Mouse (Mus musculus) forebrain, embryonic 12.5 days (tissue): ENCODE data around the gene Pold1. TPM values are rescaled to one million over a fixed set of nuclear protein-coding genes. Genes with fewer than 3 reads are reported as not detected.

Source experiments
- ATAC-seq: fragments of 200-750 bp; cut with Nextera tagmentation; 2 replicates; pipeline ENCODE4 v1.8.0; 2017; ENCODE audit warnings: moderate TSS enrichment; ENCODE audit not compliant: low FRiP score
- H3K27ac ChIP-seq: fragments of 300-500 bp; sonication (generic); 2 replicates; pipeline ENCODE4 v1.5.1; 2016; ENCODE audit warnings: mild to moderate bottlenecking
- H3K27me3 ChIP-seq: fragments of 300-500 bp; sonication (generic); 2 replicates; pipeline ENCODE4 v1.6.1; 2016; ENCODE audit warnings: mild to moderate bottlenecking
- H3K36me3 ChIP-seq: fragments of 300-500 bp; sonication (generic); replicated peaks from 2 replicates; pipeline ENCODE4 v1.6.1; 2016; ENCODE audit warnings: mild to moderate bottlenecking
- H3K4me1 ChIP-seq: fragments of 300-500 bp; sonication (generic); 2 replicates; pipeline ENCODE4 v1.6.1; 2016
- H3K4me2 ChIP-seq: fragments of 300-500 bp; sonication (generic); 2 replicates; pipeline ENCODE4 v1.6.1; 2016; ENCODE audit warnings: mild to moderate bottlenecking, moderate library complexity
- H3K4me3 ChIP-seq: fragments of 300-500 bp; sonication (generic); replicated peaks from 2 replicates; pipeline ENCODE4 v1.5.1; 2016; ENCODE audit warnings: mild to moderate bottlenecking
- H3K9ac ChIP-seq: fragments of 300-500 bp; sonication (generic); 2 replicates; pipeline ENCODE4 v1.6.1; 2016; ENCODE audit warnings: mild to moderate bottlenecking
- H3K9me3 ChIP-seq: fragments of 300-500 bp; sonication (generic); 2 replicates; pipeline ENCODE4 v1.6.1; 2016
- WGBS: fragments of 180-500 bp; shearing (Covaris S2); methylation state at CpG from one replicate; pipeline ENCODE4 v1.1.7; 2016; 5-methylcytosine and 5-hydroxymethylcytosine counted together
- polyA plus RNA-seq: library from polyadenylated mRNA; unstranded; fragments of >200 nt; fragmentation: Nextera tagmentation; extraction: Ambion mirVana; gene quantifications from 2 replicates; pipeline ENCODE4 v1.2.1, GENCODE M21; 2016

The Pold1 gene
- polyA plus RNA-seq, 1 experiment from 2014 or later: 111 TPM

GRCm38 (mm10) chr7:44552141-44552908, 3.7 kb upstream of the Pold1 start:
- WGBS: 86% methylated on average over 31 of the region's 31 CpGs
- peak overlapping the region; percentile 88 for H3K4me3 ChIP-seq
- H3K4me1 ChIP-seq: peaks cover 21% of the 10 kb centered on the region
- H3K9ac ChIP-seq: no peak overlapping the region
- H3K4me2 ChIP-seq: peak overlapping the region; percentile 69
- no peak overlapping the region; the same call in 1 of the 2 replicates for H3K27ac ChIP-seq
- H3K36me3 ChIP-seq: peaks cover 29% of the 10 kb centered on the region
- H3K9me3 ChIP-seq: no peaks in the 10 kb centered on the region
- peaks cover 4% of the 10 kb centered on the region; the same call in 1 of the 2 replicates for H3K27me3 ChIP-seq
- ATAC-seq: no peak

- Histone ChIP-seq H3K9me3 (no peaks in the 10 kb centered on the region), H3K36me3 (peaks cover 29% of the 10 kb centered on the region), H3K4me1 (peaks cover 26% of the 10 kb centered on the region), H3K4me2 (no peak overlapping the region), H3K27me3 (peaks cover 4% of the 10 kb centered on the region; the same call in 1 of the 2 replicates), H3K9ac (no peak overlapping the region), H3K27ac (no peak overlapping the region), H3K4me3 (no peak overlapping the region)
- WGBS: 83% methylated on average over 22 of the region's 22 CpGs
- no peak for ATAC-seq
Measured at GRCm38 (mm10) chr7:44551731-44552130, 3.1 kb upstream of the Pold1 start.

GRCm38 (mm10) chr7:44551301-44551700, 2.7 kb upstream of the Pold1 start:
- H3K9ac ChIP-seq: no peak overlapping the region
- no peak overlapping the region for H3K4me2 ChIP-seq
- H3K4me3 ChIP-seq: no peak overlapping the region
- H3K27ac ChIP-seq: no peak overlapping the region
- H3K27me3 ChIP-seq: peaks cover 4% of the 10 kb centered on the region; the same call in 1 of the 2 replicates
- H3K9me3 ChIP-seq: no peaks in the 10 kb centered on the region
- no peak for ATAC-seq
- WGBS: 94% methylated on average over 21 of the region's 21 CpGs
- H3K36me3 ChIP-seq: peaks cover 30% of the 10 kb centered on the region
- H3K4me1 ChIP-seq: peaks cover 26% of the 10 kb centered on the region

- no peak overlapping the region for H3K9ac ChIP-seq
- peaks cover 34% of the 10 kb centered on the region for H3K36me3 ChIP-seq
- peaks cover 1% of the 10 kb centered on the region; the same call in 1 of the 2 replicates for H3K27me3 ChIP-seq
- no peak for ATAC-seq
- H3K9me3 ChIP-seq: no peaks in the 10 kb centered on the region
- H3K4me2 ChIP-seq: no peak overlapping the region
- no peak overlapping the region for H3K4me3 ChIP-seq
- H3K4me1 ChIP-seq: peaks cover 26% of the 10 kb centered on the region
- WGBS: 95% methylated on average over 12 of the region's 12 CpGs
- H3K27ac ChIP-seq: no peak overlapping the region
Measured at GRCm38 (mm10) chr7:44550409-44550678, 1.7 kb upstream of the Pold1 start.

GRCm38 (mm10) chr7:44549621-44550408, 1.2 kb upstream of the Pold1 start:
- WGBS: 94% methylated on average over 23 of the region's 23 CpGs
- no peak overlapping the region for H3K27ac ChIP-seq
- H3K9me3 ChIP-seq: no peaks in the 10 kb centered on the region
- H3K9ac ChIP-seq: no peak overlapping the region
- peaks cover 26% of the 10 kb centered on the region for H3K4me1 ChIP-seq
- no peak for ATAC-seq
- H3K4me3 ChIP-seq: 0 out of 2 replicates have a peak overlapping the region, but pooled peaks have one; percentile 4
- no peaks in the 10 kb centered on the region for H3K27me3 ChIP-seq
- H3K4me2 ChIP-seq: no peak overlapping the region
- peaks cover 34% of the 10 kb centered on the region for H3K36me3 ChIP-seq

- peak overlapping the region; percentile 56 for H3K9ac ChIP-seq
- H3K4me1 ChIP-seq: peaks cover 18% of the 10 kb centered on the region
- H3K9me3 ChIP-seq: no peaks in the 10 kb centered on the region
- no peak overlapping the region for H3K27ac ChIP-seq
- H3K27me3 ChIP-seq: no peaks in the 10 kb centered on the region
- no peak for ATAC-seq
- peak overlapping the region; percentile 50 for H3K4me3 ChIP-seq
- H3K36me3 ChIP-seq: peaks cover 36% of the 10 kb centered on the region
- peak overlapping the region; percentile 58 for H3K4me2 ChIP-seq
- WGBS: 36% methylated on average over 5 of the region's 5 CpGs
Measured at GRCm38 (mm10) chr7:44547725-44548124, 924 bp downstream of the Pold1 start.

- peaks cover 41% of the 10 kb centered on the region for H3K36me3 ChIP-seq
- H3K4me2 ChIP-seq: peak overlapping the region; percentile 58
- no peaks in the 10 kb centered on the region for H3K27me3 ChIP-seq
- WGBS: 99% methylated on average over 13 of the region's 13 CpGs
- peak overlapping the region; percentile 50 for H3K4me3 ChIP-seq
- H3K27ac ChIP-seq: no peak overlapping the region
- H3K9me3 ChIP-seq: no peaks in the 10 kb centered on the region
- no peak for ATAC-seq
- H3K9ac ChIP-seq: peak overlapping the region; percentile 56
- peaks cover 14% of the 10 kb centered on the region for H3K4me1 ChIP-seq
Measured at GRCm38 (mm10) chr7:44547041-44547440, 1.6 kb downstream of the Pold1 start.

GRCm38 (mm10) chr7:44546274-44546673, 2.4 kb downstream of the Pold1 start:
- H3K27me3 ChIP-seq: no peaks in the 10 kb centered on the region
- H3K9ac ChIP-seq: no peak overlapping the region
- H3K4me3 ChIP-seq: no peak overlapping the region
- WGBS: 98% methylated on average over 3 of the region's 3 CpGs
- H3K9me3 ChIP-seq: no peaks in the 10 kb centered on the region
- H3K27ac ChIP-seq: no peak overlapping the region
- H3K4me1 ChIP-seq: peaks cover 14% of the 10 kb centered on the region
- H3K36me3 ChIP-seq: peaks cover 41% of the 10 kb centered on the region
- ATAC-seq: no peak
- H3K4me2 ChIP-seq: no peak overlapping the region

GRCm38 (mm10) chr7:44543071-44543470, 5.6 kb downstream of the Pold1 start:
- H3K4me1 ChIP-seq: peaks cover 12% of the 10 kb centered on the region
- no peaks in the 10 kb centered on the region for H3K9me3 ChIP-seq
- WGBS: 87% methylated on average over 12 of the region's 12 CpGs
- H3K27me3 ChIP-seq: no peaks in the 10 kb centered on the region
- H3K4me2 ChIP-seq: no peak overlapping the region
- no peak overlapping the region for H3K9ac ChIP-seq
- no peak overlapping the region for H3K27ac ChIP-seq
- no peak overlapping the region for H3K4me3 ChIP-seq
- H3K36me3 ChIP-seq: peaks cover 53% of the 10 kb centered on the region
- no peak for ATAC-seq

GRCm38 (mm10) chr7:44542555-44542954, 6.1 kb downstream of the Pold1 start:
- H3K4me2 ChIP-seq: no peak overlapping the region
- WGBS: 97% methylated on average over 11 of the region's 11 CpGs
- H3K4me1 ChIP-seq: peaks cover 7% of the 10 kb centered on the region
- no peak overlapping the region for H3K4me3 ChIP-seq
- no peaks in the 10 kb centered on the region for H3K9me3 ChIP-seq
- H3K27me3 ChIP-seq: no peaks in the 10 kb centered on the region
- no peak overlapping the region for H3K9ac ChIP-seq
- no peak for ATAC-seq
- H3K36me3 ChIP-seq: peaks cover 59% of the 10 kb centered on the region
- no peak overlapping the region for H3K27ac ChIP-seq

- no peak for ATAC-seq
Measured at GRCm38 (mm10) chr7:44538756-44539624, 9.7 kb downstream of the Pold1 start.

GRCm38 (mm10) chr7:44537496-44537895, 11.2 kb downstream of the Pold1 start:
- Histone ChIP-seq H3K9ac (no peak overlapping the region), H3K27ac (no peak overlapping the region), H3K27me3 (no peaks in the 10 kb centered on the region), H3K9me3 (no peaks in the 10 kb centered on the region), H3K4me2 (no peak overlapping the region), H3K36me3 (peaks cover 99% of the 10 kb centered on the region), H3K4me3 (no peak overlapping the region), H3K4me1 (no peaks in the 10 kb centered on the region)
- WGBS: 92% methylated on average over 13 of the region's 13 CpGs
- ATAC-seq: no peak

More at GRCm38 (mm10) chr7:44538756-44539624, 9.7 kb downstream of the Pold1 start:
- Histone ChIP-seq H3K4me2 (no peak overlapping the region), H3K27ac (no peak overlapping the region), H3K27me3 (no peaks in the 10 kb centered on the region), H3K4me3 (no peak overlapping the region), H3K9ac (no peak overlapping the region), H3K4me1 (no peaks in the 10 kb centered on the region), H3K36me3 (peaks cover 88% of the 10 kb centered on the region), H3K9me3 (no peaks in the 10 kb centered on the region)
- 93% methylated on average over 41 of the region's 41 CpGs for WGBS
